Mouse (Mus musculus) urinary bladder, postnatal 14 days (tissue): ENCODE measurements at regions not wholly inside any gene's neighbourhood (a gene's known extent, or its start where the extent isn't known, plus 50 kb on each side); places are given as distances from the start of the nearest gene placed in this dataset.
A peak's percentile ranks its signal among the peaks of the same experiment; 100 is the strongest.

Experiments
- DNase-seq: peaks from one replicate; pipeline ENCODE4 v3.0.0; 2021; ENCODE audit warnings: low spot score

GRCm38 (mm10) chr15:56136420-56136970 lies 1340.9 kb downstream of the Slc22a22 start:
- no peak for DNase-seq

- DNase-seq: no peak
These were observed 1349.4 kb downstream of the Slc22a22 start for GRCm38 (mm10) chr15:56128029-56128428.

GRCm38 (mm10) chr15:56119287-56120065 lies 1357.9 kb downstream of the Slc22a22 start:
- DNase-seq: no peak

- no peak for DNase-seq
These were observed 1369.1 kb downstream of the Slc22a22 start for GRCm38 (mm10) chr15:56108313-56108712.

- DNase-seq: no peak
These were observed 1369.7 kb downstream of the Slc22a22 start for GRCm38 (mm10) chr15:56107719-56108118.

- no peak for DNase-seq
These were observed 1377.2 kb downstream of the Slc22a22 start for GRCm38 (mm10) chr15:56100133-56100735.

GRCm38 (mm10) chr15:56077838-56078567 lies 1399.4 kb downstream of the Slc22a22 start:
- DNase-seq: no peak

GRCm38 (mm10) chr15:56077081-56077480 lies 1400.3 kb downstream of the Slc22a22 start:
- DNase-seq: no peak

GRCm38 (mm10) chr15:56076680-56077079 lies 1400.7 kb downstream of the Slc22a22 start:
- no peak for DNase-seq

GRCm38 (mm10) chr15:56069511-56069910 lies 1407.9 kb downstream of the Slc22a22 start:
- DNase-seq: no peak

GRCm38 (mm10) chr15:56067214-56067613 lies 1410.2 kb downstream of the Slc22a22 start:
- DNase-seq: no peak

- DNase-seq: no peak
These were observed 1410.9 kb downstream of the Slc22a22 start for GRCm38 (mm10) chr15:56066540-56066939.

- DNase-seq: no peak
These were observed 1411.4 kb downstream of the Slc22a22 start for GRCm38 (mm10) chr15:56065872-56066534.

GRCm38 (mm10) chr15:56062576-56062975 lies 1414.8 kb downstream of the Slc22a22 start:
- no peak for DNase-seq

GRCm38 (mm10) chr15:56061326-56061725 lies 1416.1 kb downstream of the Slc22a22 start:
- no peak for DNase-seq

- DNase-seq: no peak
These were observed 1426.7 kb downstream of the Slc22a22 start for GRCm38 (mm10) chr15:56050716-56051115.

GRCm38 (mm10) chr15:56047832-56048231 lies 1429.6 kb downstream of the Slc22a22 start:
- no peak for DNase-seq

- peak; percentile 74 for DNase-seq
These were observed 1430.5 kb downstream of the Slc22a22 start for GRCm38 (mm10) chr15:56046679-56047532.

GRCm38 (mm10) chr15:56045510-56046245 lies 1431.7 kb downstream of the Slc22a22 start:
- DNase-seq: no peak

- no peak for DNase-seq
These were observed 1434.1 kb downstream of the Slc22a22 start for GRCm38 (mm10) chr15:56043282-56043681.
